Mouse (Mus musculus): ENCODE measurements around the gene Tmem211.

Gene Tmem211

DNA sequence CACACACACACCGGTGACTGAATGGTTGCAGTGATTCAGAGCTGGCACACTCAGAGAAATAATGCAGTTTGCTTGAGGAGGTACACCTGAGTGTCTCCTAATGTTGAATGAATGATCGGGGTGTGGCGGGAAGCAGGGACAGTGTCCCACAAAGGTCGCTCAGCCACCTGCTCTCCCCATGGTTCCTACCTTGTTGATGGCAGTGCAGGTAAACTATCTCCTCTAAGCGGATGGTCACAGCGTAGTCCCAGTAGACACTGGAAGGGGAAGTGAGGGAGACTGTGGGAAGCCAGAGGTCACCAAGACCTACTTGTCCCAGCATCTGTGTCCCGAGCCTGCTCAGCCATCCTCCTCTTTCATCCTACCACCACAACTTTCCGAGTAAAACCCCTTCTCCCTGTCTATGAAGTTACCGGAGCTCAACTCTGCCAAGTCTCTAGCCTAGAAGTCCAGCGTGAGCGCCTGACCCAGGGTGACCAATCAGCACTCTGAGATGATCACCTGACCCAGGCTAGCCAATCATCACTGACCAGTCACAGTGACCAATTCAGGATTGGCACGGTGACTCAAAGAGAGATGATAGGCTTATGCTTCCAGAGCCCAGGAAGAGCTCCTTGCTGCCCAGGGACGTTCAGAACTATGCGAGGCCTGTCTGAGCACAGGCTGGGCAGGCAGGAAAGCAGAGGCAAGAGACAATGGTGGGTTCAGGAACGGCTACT lies 53.6 kb downstream of the Tmem211 start:
- DNase-seq, result peak; percentile 42

DNA sequence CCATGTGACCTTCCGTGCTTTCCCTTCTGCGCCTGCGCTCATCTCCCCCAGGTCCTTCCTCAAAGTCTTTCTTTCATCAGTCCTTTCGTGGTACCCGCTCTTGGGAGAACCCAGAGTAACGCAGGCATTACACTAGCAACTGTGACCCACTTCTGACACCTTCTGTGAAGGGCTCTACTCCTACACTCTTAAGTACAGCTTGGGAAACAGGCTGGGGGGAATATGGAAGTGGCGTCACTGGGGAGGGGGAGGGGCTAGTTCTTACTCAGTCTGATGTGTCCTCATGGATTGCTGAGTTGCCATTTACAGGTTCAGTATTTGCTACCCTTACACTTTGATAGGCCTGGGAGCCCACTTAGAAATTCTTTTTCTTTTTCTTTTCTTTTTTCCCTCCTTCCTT lies 54.8 kb downstream of the Tmem211 start:
- no peak for DNase-seq

DNA sequence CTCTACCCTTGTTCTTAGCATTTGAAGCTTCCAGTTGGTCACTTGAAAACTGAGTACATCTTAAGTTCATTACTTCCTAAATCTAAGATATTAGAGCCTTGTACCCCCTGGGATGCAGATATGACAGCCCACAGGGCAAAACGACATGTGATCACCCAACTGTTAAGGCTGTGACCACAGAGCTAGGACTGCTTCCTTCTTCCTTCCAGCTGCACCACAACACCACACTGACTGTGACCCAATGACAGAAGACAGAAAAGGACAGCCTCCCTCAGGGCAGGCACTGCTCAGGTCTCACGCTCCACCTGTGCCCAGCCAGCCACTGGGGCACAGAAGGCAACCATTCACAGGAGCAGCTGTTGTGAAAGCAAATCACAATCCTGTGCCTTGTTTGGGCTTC lies 57.0 kb downstream of the Tmem211 start:
- DNase-seq, result no peak

DNA sequence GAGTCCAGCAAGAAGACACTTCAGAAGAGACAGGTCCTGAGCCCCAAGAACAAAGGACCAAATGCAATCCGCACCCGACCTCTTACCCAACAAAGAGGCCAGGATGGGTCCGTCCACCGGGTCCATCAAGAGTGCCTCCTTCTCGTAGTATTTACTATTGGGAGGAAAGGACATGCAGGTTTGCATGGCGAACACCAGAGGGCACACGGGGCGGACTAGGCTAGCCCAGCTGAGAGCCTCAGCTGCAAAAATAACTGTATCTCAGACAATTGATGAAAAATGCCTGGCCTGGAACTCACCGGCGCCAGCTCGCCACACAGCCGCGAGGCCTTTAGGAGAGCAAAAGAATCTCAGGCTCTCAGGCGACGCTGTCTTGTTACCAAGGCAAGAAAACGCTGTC lies 58.8 kb downstream of the Tmem211 start:
- DNase-seq, result no peak

DNA sequence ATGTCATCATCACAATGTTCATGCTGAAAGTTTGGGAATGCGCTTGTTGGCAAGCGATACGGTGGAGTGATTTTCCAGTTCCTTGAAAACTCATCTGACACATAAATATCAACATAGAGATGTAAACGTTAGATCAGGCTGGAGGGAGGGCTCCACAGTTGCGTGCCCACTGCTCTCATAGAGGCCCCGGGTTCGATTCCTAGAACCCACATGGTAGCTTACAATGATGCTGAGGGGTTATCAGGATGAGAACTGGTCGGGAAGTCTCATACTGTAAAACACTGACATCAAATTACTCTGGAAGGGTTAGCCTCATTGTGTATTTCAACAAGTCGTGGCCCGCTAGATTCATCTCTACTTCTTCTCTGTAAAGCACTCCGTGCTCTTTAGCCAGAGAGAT lies 59.3 kb downstream of the Tmem211 start:
- DNase-seq, result no peak

DNA sequence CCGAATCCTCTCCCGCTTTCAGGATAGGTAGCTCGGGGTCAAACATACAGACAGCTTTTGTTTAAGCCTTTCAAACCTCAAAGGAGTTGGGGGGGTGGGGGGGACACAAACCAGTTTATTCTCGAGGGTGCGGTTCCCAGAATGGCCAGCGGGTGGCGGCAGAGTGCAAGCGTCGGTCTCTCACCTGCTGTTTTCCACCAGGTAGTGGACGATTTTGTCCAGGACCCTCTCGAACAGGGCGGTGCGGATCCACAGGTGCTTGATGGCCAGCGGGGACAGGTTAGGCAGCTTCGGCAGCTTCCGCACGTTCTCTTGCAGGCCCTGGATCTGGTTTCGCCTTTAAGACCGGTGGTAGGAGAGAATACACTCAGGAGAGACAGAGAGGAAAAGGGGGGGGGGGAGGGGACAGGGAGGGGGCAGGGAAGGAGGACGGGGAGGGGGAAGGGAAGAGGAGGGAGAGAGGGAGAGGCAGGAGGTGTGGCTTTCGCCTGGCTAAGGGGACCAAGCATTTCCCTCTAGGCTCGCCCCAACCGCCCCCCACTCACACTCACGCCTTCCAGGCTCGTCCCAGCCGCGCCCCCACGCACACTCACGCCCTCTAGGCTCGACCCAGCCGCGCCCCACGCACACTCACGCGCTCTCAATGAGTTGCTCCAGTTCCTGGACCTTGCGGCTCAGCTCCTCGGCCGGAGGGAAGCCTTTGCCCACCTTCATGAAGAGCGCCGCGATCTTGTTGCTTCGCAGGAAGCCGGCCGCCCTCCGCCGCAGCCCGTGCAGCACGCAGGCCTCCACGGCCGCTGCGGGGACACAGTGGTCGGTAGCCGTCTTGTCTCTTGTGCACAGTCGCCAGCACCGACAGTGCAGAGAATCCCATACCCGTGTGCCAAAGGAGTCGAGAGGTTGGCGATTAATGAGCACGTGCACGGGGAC lies 60.1 kb downstream of the Tmem211 start:
- peak; percentile 83 for DNase-seq

DNA sequence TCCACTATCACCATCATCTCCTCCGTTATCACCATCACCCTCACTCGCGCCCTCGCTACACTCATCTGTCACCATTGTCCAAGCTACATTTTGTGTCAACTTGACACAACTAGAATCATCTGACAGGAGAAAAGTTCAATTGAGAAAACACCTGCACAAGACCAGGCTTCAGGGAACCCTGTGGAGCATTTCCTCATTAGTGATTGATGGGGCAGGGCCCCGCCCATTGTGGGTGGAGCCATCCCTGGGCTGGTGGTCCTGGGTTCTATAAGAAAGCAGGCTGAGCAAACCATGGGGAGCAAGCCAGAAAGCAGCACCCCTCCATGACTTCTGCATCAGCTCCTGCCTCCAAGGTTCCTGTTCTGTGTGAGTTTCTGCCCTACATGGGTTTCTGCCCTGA lies 61.1 kb downstream of the Tmem211 start:
- no peak for DNase-seq

DNA sequence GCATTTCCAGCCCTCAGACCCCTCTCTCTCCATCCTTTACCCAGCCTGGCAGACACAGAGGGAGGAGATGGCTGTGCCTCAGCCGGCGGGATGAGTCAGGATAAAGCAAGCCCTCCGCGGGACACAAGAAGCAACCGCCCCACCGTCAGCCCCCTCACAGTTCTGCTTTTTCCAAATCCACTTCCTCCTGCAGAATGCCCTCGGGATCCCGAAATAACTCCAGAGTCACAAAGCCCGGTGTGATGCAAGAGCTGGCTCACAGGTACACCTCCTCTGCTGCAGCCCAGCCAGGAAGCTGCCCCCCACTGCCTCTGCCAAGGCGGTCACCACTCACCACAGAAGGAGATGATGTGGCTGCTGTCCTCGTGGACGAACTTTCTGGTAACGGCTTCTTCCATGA lies 61.8 kb downstream of the Tmem211 start:
- DNase-seq, result no peak

All from kidney, postnatal 10 days (tissue).